Mouse (Mus musculus) heart, postnatal 25 days (tissue): ENCODE results near the gene Upb1. TPM values are rescaled to one million over a fixed set of nuclear protein-coding genes. Genes with fewer than 3 reads are reported as not detected.
A peak's percentile ranks its signal among the peaks of the same experiment; 100 is the strongest.
"Not testable (repeated sequence)": the region's sequence is repeated elsewhere in the genome, so short reads cannot be mapped to it uniquely, and the experiment has no call there.

ENCODE experiments used
- DNase-seq: peaks from one replicate; pipeline ENCODE4 v3.0.0; 2022; ENCODE audit warnings: low spot score
- intact Hi-C: fragments of 180-260 bp; cut with DNase I; formaldehyde crosslinking; loops from one replicate; pipeline ENCODE4 v1.15.1; 2025
- total RNA-seq, 2 experiments: library from RNA; stranded (reverse); gene quantifications; 2 replicates each; pipeline ENCODE4 v1.2.3; 2021

Upb1 gene
- total RNA-seq = under 1 TPM; 0.22 to 0.70 TPM

DNA sequence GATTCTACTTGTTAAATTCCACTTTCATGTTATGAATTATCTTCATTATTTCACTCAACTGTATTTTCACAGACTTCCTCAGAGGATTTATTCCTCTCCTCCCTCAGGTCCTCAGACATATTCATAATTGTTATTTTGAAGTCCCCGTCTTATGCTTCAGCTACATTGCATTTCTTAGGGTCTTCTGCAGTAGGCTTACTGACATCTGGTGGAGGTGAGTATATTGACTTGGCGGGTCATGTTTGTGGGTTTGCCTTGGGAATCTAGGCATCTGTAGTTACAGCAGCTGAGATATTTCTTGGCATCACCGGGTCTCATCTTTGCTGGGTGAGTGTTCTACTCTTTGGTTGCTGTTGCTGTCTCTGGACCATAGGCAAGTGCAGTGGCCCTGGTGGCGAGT, at the start of gene Upb1:
Gene Upb1, plus strand, starts transcription at position 158 of the 400 bp plus-strand sequence.
- no peak for DNase-seq
- intact Hi-C loops = no loop called here

GRCm38 (mm10) chr10:75352541-75352940, 48.4 kb upstream of the Upb1 start:
- intact Hi-C loops = loop anchor here (5.0 kb wide), 1 partner anchor 35 kb away; the partner anchor contains the start of gene Adora2a
- no peak for DNase-seq

DNA sequence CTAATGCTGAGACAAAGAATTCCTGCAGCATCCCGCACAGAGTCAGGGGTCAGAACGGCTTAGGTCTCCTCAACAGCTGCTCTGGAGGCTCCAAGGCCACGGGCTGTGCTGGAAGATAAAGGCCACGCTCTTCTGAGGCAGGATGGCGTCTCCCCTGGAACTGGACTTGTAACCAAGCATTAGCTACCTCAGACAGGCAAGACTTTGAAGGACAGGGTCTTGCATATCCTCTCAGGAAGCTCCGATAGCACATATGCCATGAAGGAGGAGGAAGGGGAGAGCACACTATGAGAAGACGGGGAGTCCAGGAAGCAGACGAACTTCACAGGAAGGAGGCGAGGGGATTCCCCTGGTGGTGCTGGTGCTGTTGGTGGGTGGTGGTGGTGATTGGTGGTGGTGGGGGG, 47.1 kb upstream of the Upb1 start:
- DNase-seq = not testable (repeated sequence)
- intact Hi-C loops = loop anchor here (5.0 kb wide), 1 partner anchor 37 kb away; the partner anchor contains the start of gene Adora2a

- no peak for DNase-seq
- intact Hi-C loops = no loop called here
These were observed 45.6 kb upstream of the Upb1 start for GRCm38 (mm10) chr10:75355341-75355740.

- DNase-seq, intact Hi-C loops: not testable (repeated sequence)
These were observed 36.7 kb upstream of the Upb1 start for GRCm38 (mm10) chr10:75364214-75364690.

- intact Hi-C loops = no loop called here
These were observed 36.1 kb upstream of the Upb1 start for GRCm38 (mm10) chr10:75364796-75365195.

GRCm38 (mm10) chr10:75365231-75365633, 35.7 kb upstream of the Upb1 start:
- intact Hi-C loops = no loop called here
- no peak for DNase-seq

More at GRCm38 (mm10) chr10:75364796-75365195, 36.1 kb upstream of the Upb1 start:
- no peak for DNase-seq

GRCm38 (mm10) chr10:75373655-75374351, 27.1 kb upstream of the Upb1 start:
- peak; percentile 44 for DNase-seq
- intact Hi-C loops = not testable (repeated sequence)

DNA sequence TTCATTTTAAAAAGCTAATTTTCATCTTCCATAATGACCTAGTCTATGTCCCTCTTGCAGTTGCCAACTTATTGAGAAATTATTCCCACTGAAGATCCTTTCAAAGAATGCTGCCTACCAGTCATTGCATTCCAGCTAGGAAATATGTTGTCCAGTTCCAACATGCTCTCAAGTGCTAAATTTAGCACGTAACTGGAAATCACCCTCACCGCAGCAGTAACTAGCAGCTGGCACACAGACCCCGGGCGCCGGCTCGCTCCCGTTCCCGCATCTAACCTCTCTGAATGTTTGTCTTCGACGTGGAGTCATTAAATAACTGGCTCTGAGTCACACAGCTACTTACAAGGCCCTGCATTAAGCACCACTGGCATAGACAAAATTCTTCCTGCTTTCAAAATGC, 22.2 kb upstream of the Upb1 start:
- intact Hi-C loops = no loop called here
- DNase-seq = no peak

- DNase-seq = no peak
- intact Hi-C loops = loop anchor here (2.0 to 5.0 kb wide), 5 partner anchors 47 to 207 kb away; no protein-coding TSS in a partner anchor
These were observed 10.8 kb upstream of the Upb1 start for GRCm38 (mm10) chr10:75390156-75390555.

- DNase-seq = no peak
- intact Hi-C loops = loop anchor here (1.0 to 5.0 kb wide), 6 partner anchors 46 to 208 kb away; no protein-coding TSS in a partner anchor
These were observed 10.1 kb upstream of the Upb1 start for GRCm38 (mm10) chr10:75390832-75391231.

DNA sequence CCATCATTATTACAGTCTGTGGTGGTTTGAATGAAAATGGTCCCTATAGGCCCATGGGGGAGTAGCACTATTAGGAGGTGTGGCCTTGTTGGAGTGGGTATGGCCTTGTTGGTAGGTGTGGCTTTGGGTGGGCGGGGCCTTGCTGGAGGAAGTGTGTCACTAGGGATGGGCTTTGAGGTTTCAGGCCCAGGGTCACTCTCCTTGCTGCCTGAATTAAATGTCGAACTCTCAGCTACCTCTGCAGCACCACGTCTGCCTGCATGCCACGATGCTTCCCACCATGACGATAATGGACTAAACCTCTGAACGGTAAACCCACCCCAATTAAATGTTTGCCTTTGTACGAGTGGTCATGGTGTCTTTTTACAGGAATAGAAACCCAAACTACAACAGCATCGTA, 6.1 kb upstream of the Upb1 start:
- no peak for DNase-seq
- intact Hi-C loops = loop anchor here (5.0 kb wide), 2 partner anchors 43 to 93 kb away; no protein-coding TSS in a partner anchor

GRCm38 (mm10) chr10:75396966-75397365, 3.9 kb upstream of the Upb1 start:
- intact Hi-C loops = no loop called here
- peak; percentile 37 for DNase-seq

DNA sequence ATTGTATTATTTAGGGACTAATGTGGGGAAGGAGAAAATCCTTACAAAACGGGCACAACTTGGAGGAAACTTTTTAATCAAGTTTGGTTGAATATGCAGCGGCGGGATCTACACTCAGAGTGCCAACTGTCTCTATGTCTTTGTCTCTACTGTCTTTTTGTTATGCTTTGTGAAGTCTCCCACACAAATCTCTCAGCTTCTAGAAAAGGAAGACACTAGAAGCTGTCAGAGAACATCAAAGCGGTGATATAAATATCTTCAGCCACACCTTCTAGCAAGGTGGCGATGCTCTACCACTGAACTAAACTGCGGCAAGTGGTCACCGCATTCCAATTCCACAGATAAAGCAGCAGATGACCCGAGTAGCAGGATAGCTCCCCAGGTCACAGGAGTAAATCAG, 5.0 kb downstream of the Upb1 start:
- no peak for DNase-seq
- intact Hi-C loops = no loop called here

GRCm38 (mm10) chr10:75406755-75407154, 5.8 kb downstream of the Upb1 start:
- no peak for DNase-seq
- intact Hi-C loops = no loop called here

DNA sequence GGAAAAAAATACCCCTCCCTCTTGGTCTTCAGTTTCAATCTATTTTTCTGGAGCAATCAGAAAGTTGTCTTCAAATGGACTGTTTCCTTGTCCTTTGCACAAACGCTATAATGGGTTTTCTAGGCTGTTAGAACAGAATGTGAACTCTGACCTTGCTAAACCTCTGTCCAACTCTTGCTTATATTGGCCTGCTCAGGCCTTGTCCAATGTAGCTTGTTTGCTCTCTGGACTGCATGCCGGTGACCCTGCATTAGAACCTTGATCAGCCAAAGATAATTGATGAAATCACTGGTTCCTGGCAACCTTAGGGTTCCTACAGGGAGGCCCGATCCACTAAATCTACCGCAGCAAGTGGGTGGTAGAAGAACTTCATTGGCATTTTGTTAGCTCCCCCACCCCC, 6.8 kb downstream of the Upb1 start:
- DNase-seq = no peak
- intact Hi-C loops = no loop called here

DNA sequence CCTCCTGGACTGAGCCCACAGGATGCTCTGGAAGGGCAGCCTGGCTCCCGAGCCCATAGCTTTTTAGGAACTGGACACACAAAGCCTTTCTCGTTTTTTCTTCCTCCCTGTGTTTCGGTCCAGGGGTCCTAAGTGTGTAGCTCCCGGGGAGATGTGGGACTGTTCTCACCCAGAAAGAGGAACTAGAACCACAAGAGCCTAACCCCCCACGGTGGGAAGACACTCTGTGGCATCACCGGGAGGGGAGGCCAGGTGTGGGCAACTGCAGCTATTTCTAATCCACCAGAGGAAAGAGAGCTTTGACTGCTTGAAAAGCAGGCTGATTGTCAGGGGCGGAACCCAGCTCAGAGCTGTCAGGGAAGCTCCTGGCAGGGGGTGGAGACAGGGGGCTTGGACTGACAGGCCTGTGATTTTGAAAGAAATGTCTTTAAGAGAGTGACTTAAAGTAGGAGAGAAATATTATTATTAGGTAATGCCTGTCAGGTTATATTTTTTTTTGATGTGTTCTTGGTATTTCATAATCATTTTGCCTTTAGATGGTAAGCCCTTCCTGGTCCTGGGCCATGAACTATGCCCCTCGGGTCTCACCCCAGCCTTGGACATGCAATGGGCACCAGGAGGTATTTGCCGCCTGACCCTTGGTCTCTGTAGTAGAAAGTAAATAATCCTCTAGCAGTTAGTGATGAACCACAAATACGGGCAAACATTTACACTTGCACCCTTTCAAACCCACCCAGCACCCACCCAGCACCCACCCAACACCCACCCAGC, 10.6 kb downstream of the Upb1 start:
- DNase-seq, intact Hi-C loops: not testable (repeated sequence)

- no peak for DNase-seq
- intact Hi-C loops = no loop called here
These were observed 11.5 kb downstream of the Upb1 start for GRCm38 (mm10) chr10:75412114-75413103.

DNA sequence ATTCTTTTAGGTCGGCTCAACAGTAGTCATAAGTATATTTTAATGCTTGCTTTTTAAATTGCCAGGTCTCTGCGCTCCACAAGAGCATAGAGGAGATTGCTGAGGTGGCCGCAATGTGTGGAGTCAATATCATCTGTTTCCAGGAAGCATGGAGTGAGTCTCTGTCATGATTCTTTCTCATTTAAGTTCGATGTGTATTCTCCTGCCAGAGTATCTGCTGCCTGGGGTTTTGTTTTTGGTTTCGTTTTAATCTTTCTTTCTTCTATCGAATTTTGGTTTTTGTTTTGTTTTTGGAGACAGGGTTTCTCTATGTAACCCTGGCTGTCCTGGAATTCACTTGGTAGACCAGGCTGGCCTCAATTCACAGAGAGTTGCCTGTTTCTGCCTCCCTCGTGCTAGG, 14.0 kb downstream of the Upb1 start:
- no peak for DNase-seq
- intact Hi-C loops = no loop called here
